Mouse (Mus musculus) ES-Bruce4 (cell line): ENCODE measurements around the gene Rbm19. TPM values are rescaled to one million over a fixed set of nuclear protein-coding genes. Genes with fewer than 3 reads are reported as not detected.

ENCODE experiments used
- H3K27ac ChIP-seq: 2 replicates; pipeline ENCODE4 v1.5.1; 2012; ENCODE audit warnings: low read length, inconsistent platforms; ENCODE audit not compliant: insufficient read depth
- H3K27me3 ChIP-seq: 2 replicates; pipeline ENCODE4 v1.6.1; 2012; ENCODE audit warnings: mild to moderate bottlenecking, low read length, inconsistent platforms; ENCODE audit not compliant: control insufficient read depth, poor library complexity, insufficient read depth, severe bottlenecking
- H3K36me3 ChIP-seq: 2 replicates; pipeline ENCODE4 v1.6.1; 2012; ENCODE audit warnings: inconsistent platforms, mild to moderate bottlenecking, low read length, moderate library complexity; ENCODE audit not compliant: control insufficient read depth, poor library complexity, insufficient read depth, severe bottlenecking
- H3K4me1 ChIP-seq: one replicate; pipeline ENCODE4 v1.8.1; 2011; ENCODE audit warnings: low read length; ENCODE audit not compliant: control insufficient read depth, insufficient read depth
- H3K4me3 ChIP-seq: 2 replicates; pipeline ENCODE4 v1.5.1; 2011; ENCODE audit warnings: low read depth, mild to moderate bottlenecking, low read length
- H3K9ac ChIP-seq: 2 replicates; pipeline ENCODE4 v1.6.1; 2012; ENCODE audit warnings: low read depth, mild to moderate bottlenecking, inconsistent platforms; ENCODE audit not compliant: poor library complexity, severe bottlenecking
- H3K9me3 ChIP-seq: replicated peaks from 2 replicates; pipeline ENCODE4 v1.6.1; 2012; ENCODE audit warnings: mild to moderate bottlenecking, low read length, inconsistent platforms; ENCODE audit not compliant: control insufficient read depth, poor library complexity, insufficient read depth, severe bottlenecking
- CTCF ChIP-seq: IDR thresholded peaks from one replicate; pipeline ENCODE4 v1.8.1; 2011; ENCODE audit warnings: low read depth, low read length
- EP300 ChIP-seq: IDR thresholded peaks from 2 replicates; pipeline ENCODE4 v1.6.1; 2011; ENCODE audit warnings: low read depth, low read length; ENCODE audit not compliant: insufficient read depth
- POLR2A ChIP-seq: IDR thresholded peaks from one replicate; pipeline ENCODE4 v1.8.1; 2011; ENCODE audit warnings: low read length; ENCODE audit not compliant: insufficient read depth
- polyA plus RNA-seq: library from polyadenylated mRNA; stranded (reverse); fragments of >200 nt; gene quantifications from 2 replicates; pipeline ENCODE4 v1.2.4, GENCODE M21; 2011; ENCODE audit warnings: low read depth; ENCODE audit not compliant: missing spikeins, insufficient read depth, insufficient read length

The Rbm19 gene
- 30.0 and 32.6 TPM in 2 replicates for polyA plus RNA-seq

DNA sequence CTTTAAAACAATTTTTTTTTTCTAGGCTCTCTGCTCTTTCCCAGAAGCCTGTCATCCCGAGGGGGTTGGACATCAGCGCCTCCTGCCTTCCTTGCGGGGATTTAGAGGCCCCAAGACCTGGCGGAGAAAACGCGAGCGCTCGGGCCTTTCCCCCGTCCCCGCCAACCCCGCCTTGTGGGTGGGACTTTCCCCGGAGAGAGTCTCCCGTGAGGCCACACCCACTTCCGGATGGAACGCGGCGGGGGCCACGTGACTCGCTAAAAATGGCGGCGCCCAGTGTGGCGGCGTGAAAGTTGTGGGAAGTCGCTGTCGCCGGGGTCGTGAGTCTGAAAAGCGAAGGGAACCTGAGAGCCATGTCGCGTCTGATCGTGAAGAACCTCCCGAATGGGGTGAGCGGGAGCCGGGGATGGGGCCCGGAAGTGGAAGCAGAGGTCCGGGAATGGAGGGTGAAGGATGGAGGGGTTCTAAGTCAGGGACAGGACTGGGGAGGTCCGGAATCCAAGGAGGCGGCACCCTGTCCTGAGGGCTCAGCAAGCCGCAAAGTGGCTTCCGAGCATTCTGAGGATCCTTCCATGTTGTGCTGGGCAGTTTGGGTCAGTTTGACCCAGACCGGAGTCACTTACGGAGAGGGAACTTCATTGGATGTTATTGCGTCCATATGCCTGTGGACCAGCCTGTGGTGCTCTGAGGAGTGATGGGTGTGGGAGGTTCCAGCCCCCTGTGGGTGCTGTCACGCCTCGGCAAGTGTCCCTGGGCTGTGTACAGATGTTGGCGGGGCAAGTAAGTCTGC, at the start of gene Rbm19:
Gene Rbm19, plus strand, starts transcription at position 205 of the 790 bp plus-strand sequence.
- H3K27ac ChIP-seq, result no peak within 1 kb of the TSS

DNA sequence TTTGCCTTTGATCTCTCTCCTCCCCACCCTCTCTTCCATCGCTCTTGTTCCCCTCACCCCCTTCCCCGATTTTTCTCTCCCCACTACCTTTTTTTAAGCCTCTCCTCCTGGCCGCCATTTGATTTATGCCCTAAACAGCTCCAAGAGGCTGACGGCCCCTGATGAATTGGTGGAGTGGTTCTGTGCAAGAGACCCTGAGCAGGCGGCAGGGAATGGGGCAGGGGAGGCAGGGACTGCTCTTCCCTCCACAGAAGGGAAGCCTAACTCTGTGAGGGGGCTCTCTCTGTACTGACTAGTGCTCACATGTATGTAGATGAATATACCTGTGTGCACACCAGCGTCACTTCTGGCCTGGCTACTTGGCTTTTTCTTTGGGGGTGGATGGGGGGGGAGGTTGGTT, 49.0 kb upstream of the Rbm19 start:
- H3K27ac ChIP-seq, result no peak overlapping the region
- H3K9ac ChIP-seq, result no peak overlapping the region
- no peak for TF ChIP-seq EP300
- TF ChIP-seq POLR2A, result no peak
- TF ChIP-seq CTCF, result no peak
- H3K4me1 ChIP-seq, result no peaks in the 10 kb centered on the region
- H3K9me3 ChIP-seq, result no peaks in the 10 kb centered on the region
- no peaks in the 10 kb centered on the region for H3K36me3 ChIP-seq
- no peaks in the 10 kb centered on the region; the same call in 1 of the 2 replicates for H3K27me3 ChIP-seq
- H3K4me3 ChIP-seq, result no peak overlapping the region

More for the DNA sequence above, at the start of gene Rbm19:
- H3K27me3 ChIP-seq, result no peaks in the 10 kb centered on the region
- H3K9me3 ChIP-seq, result no peaks in the 10 kb centered on the region
- H3K4me3 ChIP-seq, result peak within 1 kb of the TSS; percentile 96
- no peak for TF ChIP-seq CTCF
- no peak for TF ChIP-seq EP300
- TF ChIP-seq POLR2A, result peak; percentile 53
- H3K4me1 ChIP-seq, result no peaks in the 10 kb centered on the region
- H3K36me3 ChIP-seq, result peaks cover 15% of the 10 kb centered on the region
- peak within 1 kb of the TSS; percentile 64 for H3K9ac ChIP-seq

DNA sequence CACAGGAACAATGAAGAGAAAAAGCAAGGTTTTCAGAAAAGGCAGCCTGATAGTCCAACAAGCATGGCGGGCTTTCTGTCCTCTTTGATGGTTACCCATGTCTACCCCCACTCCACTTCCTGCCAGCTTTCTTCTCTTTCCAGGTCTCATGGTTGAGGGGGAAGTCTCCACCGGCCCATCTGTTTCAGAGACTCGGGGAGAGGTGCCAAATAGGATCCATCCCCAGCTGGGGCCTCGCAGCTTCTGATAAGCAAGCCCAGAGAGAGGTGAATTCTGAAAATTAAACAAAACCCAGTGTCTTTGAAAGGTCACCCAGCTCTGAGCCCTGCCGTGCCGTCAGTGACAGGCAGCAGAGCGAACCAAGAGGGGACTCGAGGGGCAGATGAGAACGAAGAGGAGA, 42.2 kb upstream of the Rbm19 start:
- TF ChIP-seq CTCF, result no peak
- H3K9ac ChIP-seq, result no peak overlapping the region
- no peaks in the 10 kb centered on the region for H3K27me3 ChIP-seq

DNA sequence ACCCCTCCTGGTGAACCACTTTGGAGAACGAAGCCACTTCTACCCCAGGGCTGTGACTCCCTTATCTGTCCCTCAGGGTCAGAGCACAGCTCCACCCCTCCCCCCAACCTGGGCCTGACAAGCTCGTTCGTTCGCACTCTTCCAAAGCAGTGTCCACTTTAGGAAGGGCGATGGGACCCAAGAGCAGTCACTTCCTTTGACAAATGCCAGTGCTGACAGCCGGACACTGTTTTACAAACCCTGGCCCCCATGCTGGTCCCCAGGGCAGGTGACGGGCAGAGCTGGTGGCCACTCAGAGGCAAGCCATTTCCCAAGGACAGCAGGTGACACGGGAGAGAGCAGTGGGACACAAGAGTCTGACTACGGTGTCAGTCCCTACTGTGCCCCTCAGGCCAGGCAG, 36.2 kb upstream of the Rbm19 start:
- H3K4me1 ChIP-seq, result no peaks in the 10 kb centered on the region
- TF ChIP-seq EP300 (no peak), CTCF (no peak), POLR2A (no peak)
- H3K9me3 ChIP-seq, result no peaks in the 10 kb centered on the region
- no peak overlapping the region for H3K4me3 ChIP-seq
- H3K36me3 ChIP-seq, result no peaks in the 10 kb centered on the region
- H3K9ac ChIP-seq, result no peak overlapping the region
- no peaks in the 10 kb centered on the region for H3K27me3 ChIP-seq
- H3K27ac ChIP-seq, result no peak overlapping the region

More for the DNA sequence above, 42.2 kb upstream of the Rbm19 start:
- Histone ChIP-seq H3K27ac (no peak overlapping the region), H3K9me3 (no peaks in the 10 kb centered on the region), H3K4me3 (no peak overlapping the region), H3K36me3 (no peaks in the 10 kb centered on the region), H3K4me1 (no peaks in the 10 kb centered on the region)

DNA sequence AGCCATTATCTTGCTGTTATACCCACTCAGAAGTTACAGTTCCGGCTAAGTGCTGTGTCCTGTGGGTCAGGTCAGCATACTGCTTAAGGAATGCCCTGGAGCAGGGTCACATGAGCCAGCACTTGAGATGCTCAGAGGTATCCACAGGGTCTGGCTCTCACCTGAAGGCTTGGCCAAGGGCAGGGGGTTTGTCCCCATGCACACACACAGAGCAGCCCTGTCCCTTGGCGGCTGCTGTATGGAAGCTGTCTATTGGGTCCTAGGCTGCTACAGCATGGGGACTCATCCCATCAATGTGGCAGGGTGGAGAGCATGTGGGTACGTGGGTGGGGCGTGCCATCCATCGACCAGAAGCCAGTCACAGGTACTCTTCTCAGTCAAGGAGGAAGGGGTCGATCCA, 35.8 kb upstream of the Rbm19 start:
- Histone ChIP-seq H3K36me3 (no peaks in the 10 kb centered on the region), H3K9me3 (no peaks in the 10 kb centered on the region), H3K27ac (no peak overlapping the region), H3K4me3 (no peak overlapping the region), H3K27me3 (no peaks in the 10 kb centered on the region), H3K9ac (no peak overlapping the region), H3K4me1 (no peaks in the 10 kb centered on the region)
- no peak for TF ChIP-seq CTCF
- no peak for TF ChIP-seq EP300
- TF ChIP-seq POLR2A, result no peak

DNA sequence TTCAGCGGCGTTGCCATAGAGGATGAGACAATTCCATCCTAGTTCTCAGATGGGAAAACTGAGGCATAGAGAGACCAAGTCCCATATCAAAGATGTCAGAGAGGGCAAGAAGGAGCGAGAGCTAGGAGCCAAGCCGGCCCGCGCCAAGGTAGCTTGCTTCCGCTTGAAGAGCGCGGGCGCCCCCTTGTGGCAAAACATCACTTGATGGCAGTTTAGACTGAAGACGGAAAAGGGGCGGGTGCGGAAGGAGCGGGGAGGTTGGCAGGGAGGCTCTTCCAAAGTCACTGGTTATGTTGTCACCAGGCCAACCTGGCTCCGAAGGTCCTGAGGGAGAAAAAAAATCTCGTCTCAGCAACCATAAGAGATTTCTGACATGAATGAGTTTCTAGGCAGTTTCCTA, 27.7 kb upstream of the Rbm19 start:
- no peak overlapping the region for H3K27ac ChIP-seq

More for the DNA sequence above, 27.7 kb upstream of the Rbm19 start:
- Histone ChIP-seq H3K4me3 (no peak overlapping the region), H3K36me3 (no peaks in the 10 kb centered on the region), H3K9me3 (no peaks in the 10 kb centered on the region), H3K4me1 (no peaks in the 10 kb centered on the region), H3K9ac (no peak overlapping the region), H3K27me3 (no peaks in the 10 kb centered on the region)
- no peak for TF ChIP-seq POLR2A
- TF ChIP-seq CTCF, result peak; percentile 88
